Mouse (Mus musculus): ENCODE results near the gene Afap1.

- TF ChIP-seq E2F4 (IDR thresholded peaks at IDR 0.05; ENCODE audit: insufficient read depth) (no peak), POLR2A (IDR thresholded peaks at IDR 0.05; ENCODE audit: insufficient read length, low read depth) (no peak), POLR2AphosphoS2 (IDR thresholded peaks at IDR 0.05; ENCODE audit: insufficient read length, low read depth) (no peak), TCF12 (IDR thresholded peaks at IDR 0.05; ENCODE audit: insufficient read depth, poor library complexity, severe bottlenecking) (no peak), TCF3 (IDR thresholded peaks at IDR 0.05; ENCODE audit: insufficient read length, low read depth) (no peak), MYOG (IDR thresholded peaks at IDR 0.05; ENCODE audit: control insufficient read depth in 1 of 3, insufficient read depth in 1 of 3, insufficient read length in 2 of 3, low read depth in 2 of 3) (no peak), MAX (IDR thresholded peaks at IDR 0.05; ENCODE audit: low read depth) (no peak), MYOD1 (IDR thresholded peaks at IDR 0.05; ENCODE audit: control insufficient read depth in 1 of 3, insufficient read length in 2 of 3, low read depth in 2 of 3) (no peak)
Measured at GRCm38 (mm10) chr5:35915629-35916300, 22.6 kb downstream of the Afap1 start.
